24 mouse cellular contexts compared by ENCODE assay signal in genomic region chr7:139229837-139230236, GRCm38 (mm10). TPM values are rescaled to one million over a fixed set of nuclear protein-coding genes. Genes with fewer than 3 reads are reported as not detected.
DNase-seq lines count a peak whose midpoint lies in the region; ATAC-seq lines count a peak whose summit lies in the region.
"Had no signal": no experiment of that assay in that cellular context is flagged by ENCODE, and none has a peak within 500 bp of the region (broad histone marks: within the 10 kb centered on the region; RNA-seq: fewer than 3 reads in every experiment).

No protein-coding gene starts in this region.

- no peaks in the 10 kb centered on the region for H3K36me3 ChIP-seq in heart, embryonic 13.5 days
- no peaks in the 10 kb centered on the region for H3K36me3 ChIP-seq in heart, embryonic 16.5 days (ENCODE audit: control insufficient read depth, insufficient read depth)
- H3K36me3 ChIP-seq: forebrain, embryonic 10.5 days; forebrain, embryonic 15.5 days; hindbrain, embryonic 10.5 days; hindbrain, embryonic 13.5 days; intestine, embryonic 15.5 days had no signal

- 54% methylated on average over 5 of the region's 5 CpGs for WGBS in heart, embryonic 13.5 days
- 48% methylated on average over 5 of the region's 5 CpGs for WGBS in heart, embryonic 16.5 days

- intact Hi-C loops in heart, postnatal 25 days (cut with DNase I) = no loop called here

- peak overlapping the region; percentile 86 for H3K27ac ChIP-seq in heart, embryonic 13.5 days (replicated peaks)
- H3K27ac ChIP-seq in heart, embryonic 16.5 days (ENCODE audit: low read length) = peak overlapping the region; percentile 78
- H3K27ac ChIP-seq: forebrain, embryonic 15.5 days; hindbrain, embryonic 10.5 days; hindbrain, embryonic 13.5 days; intestine, embryonic 15.5 days had no signal

- no peak overlapping the region for H3K9ac ChIP-seq in heart, embryonic 13.5 days
- no peak overlapping the region; the same call in 1 of the 2 replicates for H3K9ac ChIP-seq in heart, embryonic 16.5 days (ENCODE audit: low read length)
- H3K9ac ChIP-seq: forebrain, embryonic 15.5 days; hindbrain, embryonic 13.5 days; intestine, embryonic 15.5 days had no signal

- no peaks in the 10 kb centered on the region for H3K27me3 ChIP-seq in heart, embryonic 13.5 days (replicated peaks)
- H3K27me3 ChIP-seq in heart, embryonic 16.5 days (ENCODE audit: control insufficient read depth, insufficient read depth, low read length) = no peaks in the 10 kb centered on the region; the same call in 1 of the 2 replicates
- H3K27me3 ChIP-seq: forebrain, embryonic 15.5 days; hindbrain, embryonic 13.5 days; intestine, embryonic 15.5 days had no signal

- no peak overlapping the region for H3K4me2 ChIP-seq in heart, embryonic 13.5 days
- no peak overlapping the region for H3K4me2 ChIP-seq in heart, embryonic 16.5 days (ENCODE audit: low read depth, low read length)
- H3K4me2 ChIP-seq: forebrain, embryonic 15.5 days; hindbrain, embryonic 13.5 days; intestine, embryonic 15.5 days had no signal

- H3K9me3 ChIP-seq in heart, embryonic 13.5 days = no peaks in the 10 kb centered on the region
- no peaks in the 10 kb centered on the region for H3K9me3 ChIP-seq in heart, embryonic 16.5 days (replicated peaks; ENCODE audit: control insufficient read depth, low read length)
- H3K9me3 ChIP-seq: forebrain, embryonic 10.5 days; forebrain, embryonic 15.5 days; hindbrain, embryonic 10.5 days; hindbrain, embryonic 13.5 days; intestine, embryonic 15.5 days had no signal

- DNase-seq in cerebellum, postnatal 10 days = peak; percentile 58 to 62
- DNase-seq in cerebellum, postnatal 36 days = no peak
- DNase-seq in heart, postnatal 25 days (ENCODE audit: low spot score) = no peak
- DNase-seq in heart, adult 9 months (ENCODE audit: low spot score in 2 of 2) = no peak
- no peak for DNase-seq in c-Kit-positive CD71-positive TER-119-positive erythroid progenitor cells, embryonic 14.5 days (ENCODE audit: low spot score)
- DNase-seq: adrenal gland, adult 8-10 months; adrenal gland, postnatal 25 days; cerebellum, adult 11 months; cerebellum, adult 2 months; cerebellum, adult 9-11 months; gastrocnemius, postnatal 25 days; heart, postnatal 10 days; kidney, adult 11 months; kidney, adult 8-10 months had no signal

- peaks cover 55% of the 10 kb centered on the region for H3K4me1 ChIP-seq in heart, embryonic 13.5 days
- peaks cover 52% of the 10 kb centered on the region for H3K4me1 ChIP-seq in heart, embryonic 16.5 days (ENCODE audit: control insufficient read depth, insufficient read depth, low read length)

- no peak for ATAC-seq in heart, embryonic 13.5 days (ENCODE audit: extremely low read depth, insufficient number of reproducible peaks, low FRiP score, low TSS enrichment)
- ATAC-seq in heart, embryonic 16.5 days (replicated peaks; ENCODE audit: extremely low read depth, insufficient read depth, low FRiP score) = no peak
- ATAC-seq: activated CD4-positive, CD25-positive, alpha-beta regulatory T cell, adult 4 months; forebrain, embryonic 15.5 days; hindbrain, embryonic 16.5 days; intestine, embryonic 15.5 days had no signal

- no peak overlapping the region for H3K4me3 ChIP-seq in heart, embryonic 13.5 days
- H3K4me3 ChIP-seq in heart, embryonic 16.5 days (ENCODE audit: low read length) = no peak overlapping the region
- H3K4me3 ChIP-seq: forebrain, embryonic 10.5 days; forebrain, embryonic 15.5 days; heart, adult 2 months; hindbrain, embryonic 10.5 days; hindbrain, embryonic 13.5 days; intestine, embryonic 15.5 days had no signal

RNA-seq across cellular contexts. Expression of gene Stk32c, which starts 16.7 kb away (rescaled TPM):
- polyA plus RNA-seq in heart, embryonic 13.5 days (2015; fragmentation: Nextera tagmentation; extraction: Ambion mirVana) = 0.11 TPM in 1 of 2 replicates, not detected in the other
- total RNA-seq in heart, postnatal 25 days (2021) = under 1 TPM; 0.73 to 0.99 TPM
- polyA plus RNA-seq in heart, embryonic 16.5 days (2015; fragmentation: Nextera tagmentation; extraction: Ambion mirVana) = 0.06 and 0.07 TPM in 2 replicates

RNA-seq across cellular contexts. Expression of gene Lrrc27, which starts 17.0 kb away (rescaled TPM):
- polyA plus RNA-seq in heart, embryonic 13.5 days (2015; fragmentation: Nextera tagmentation; extraction: Ambion mirVana) = 2.3 and 3.3 TPM in 2 replicates
- 10 to 100 TPM; 19.1 to 20.0 TPM for total RNA-seq in heart, postnatal 25 days (2021)
- polyA plus RNA-seq in heart, embryonic 16.5 days (2015; fragmentation: Nextera tagmentation; extraction: Ambion mirVana) = 2.8 and 4.1 TPM in 2 replicates

RNA-seq across cellular contexts. Expression of gene Pwwp2b, which starts 18.4 kb away (rescaled TPM):
- polyA plus RNA-seq in heart, embryonic 13.5 days (2015; fragmentation: Nextera tagmentation; extraction: Ambion mirVana) = 7.3 and 8.0 TPM in 2 replicates
- total RNA-seq in heart, postnatal 25 days (2021) = 1 to 10 TPM; 8.7 to 9.7 TPM
- polyA plus RNA-seq in heart, embryonic 16.5 days (2015; fragmentation: Nextera tagmentation; extraction: Ambion mirVana) = 7.0 and 8.1 TPM in 2 replicates

Comparison
In these comparisons a context has a peak if more than half of its experiments do, and no peak if none do; other contexts are left out.
1. DNase-seq: peak in cerebellum, postnatal 10 days (2 of 2); none in cerebellum, postnatal 36 days (0 of 2), heart, postnatal 25 days (single experiment), heart, adult 9 months (0 of 2) and c-Kit-positive CD71-positive TER-119-positive erythroid progenitor cells, embryonic 14.5 days (single experiment).